In genomic region chr8:121934923-121935322, GRCm38 (mm10) we compare ENCODE assay signal across 16 mouse cellular contexts. TPM values are rescaled to one million over a fixed set of nuclear protein-coding genes. Genes with fewer than 3 reads are reported as not detected.
DNase-seq lines count a peak whose midpoint lies in the region; ATAC-seq lines count a peak whose summit lies in the region.
"Had no signal": no experiment of that assay in that cellular context is flagged by ENCODE, and none has a peak within 500 bp of the region (broad histone marks: within the 10 kb centered on the region; RNA-seq: fewer than 3 reads in every experiment).

No protein-coding gene starts in this region.

- no peaks in the 10 kb centered on the region; the same call in 1 of the 2 replicates for H3K27me3 ChIP-seq in limb, embryonic 12.5 days
- no peaks in the 10 kb centered on the region for H3K27me3 ChIP-seq in limb, embryonic 10.5 days (ENCODE audit: low read depth, poor library complexity, severe bottlenecking)
- H3K27me3 ChIP-seq in forebrain, embryonic 14.5 days (replicated peaks; ENCODE audit: control insufficient read depth, insufficient read depth, low read length), result no peaks in the 10 kb centered on the region
- H3K27me3 ChIP-seq in limb, embryonic 13.5 days, result no peaks in the 10 kb centered on the region
- H3K27me3 ChIP-seq in neural tube, embryonic 14.5 days (ENCODE audit: control insufficient read depth, insufficient read depth, low read length), result no peaks in the 10 kb centered on the region
- H3K27me3 ChIP-seq: embryonic facial prominence, embryonic 15.5 days; Patski had no signal

- no peak overlapping the region for H3K9ac ChIP-seq in limb, embryonic 12.5 days (replicated peaks)
- no peak overlapping the region for H3K9ac ChIP-seq in forebrain, embryonic 14.5 days (ENCODE audit: low read length)
- peak overlapping the region; percentile 36; the same call in 1 of the 2 replicates for H3K9ac ChIP-seq in limb, embryonic 13.5 days
- H3K9ac ChIP-seq in neural tube, embryonic 14.5 days (replicated peaks; ENCODE audit: low read depth, low read length), result no peak overlapping the region
- H3K9ac ChIP-seq: embryonic facial prominence, embryonic 15.5 days; liver, embryonic 14.5 days had no signal

- H3K36me3 ChIP-seq in limb, embryonic 12.5 days, result no peaks in the 10 kb centered on the region
- H3K36me3 ChIP-seq in limb, embryonic 10.5 days, result no peaks in the 10 kb centered on the region
- H3K36me3 ChIP-seq in forebrain, embryonic 14.5 days (ENCODE audit: control insufficient read depth, insufficient read depth, low read length), result no peaks in the 10 kb centered on the region
- no peaks in the 10 kb centered on the region for H3K36me3 ChIP-seq in limb, embryonic 13.5 days
- H3K36me3 ChIP-seq in neural tube, embryonic 14.5 days (ENCODE audit: control insufficient read depth, insufficient read depth, low read length), result no peaks in the 10 kb centered on the region
- H3K36me3 ChIP-seq: embryonic facial prominence, embryonic 15.5 days had no signal

- no peak for DNase-seq in limb, embryonic 10.5 days (ENCODE audit: low spot score)
- DNase-seq in forebrain, embryonic 14.5 days (ENCODE audit: low spot score), result no peak
- no peak for DNase-seq in left cerebral cortex, adult 8-10 months (ENCODE audit: low spot score in 2 of 2)
- no peak for DNase-seq in gastrocnemius, postnatal 36 days
- DNase-seq in cerebellum, postnatal 14 days, result no peak

- intact Hi-C loops in gastrocnemius, postnatal 36 days (cut with DNase I), result no loop called here

- no peaks in the 10 kb centered on the region for H3K9me3 ChIP-seq in limb, embryonic 12.5 days
- no peaks in the 10 kb centered on the region for H3K9me3 ChIP-seq in limb, embryonic 10.5 days (replicated peaks)
- no peaks in the 10 kb centered on the region for H3K9me3 ChIP-seq in forebrain, embryonic 14.5 days (replicated peaks; ENCODE audit: control insufficient read depth, low read length)
- no peaks in the 10 kb centered on the region for H3K9me3 ChIP-seq in limb, embryonic 13.5 days
- no peaks in the 10 kb centered on the region for H3K9me3 ChIP-seq in neural tube, embryonic 14.5 days (ENCODE audit: control insufficient read depth, low read length)
- H3K9me3 ChIP-seq: embryonic facial prominence, embryonic 15.5 days had no signal

- peaks cover 11% of the 10 kb centered on the region for H3K4me1 ChIP-seq in limb, embryonic 12.5 days (replicated peaks)
- H3K4me1 ChIP-seq in limb, embryonic 10.5 days, result peaks cover 7% of the 10 kb centered on the region; the same call in 1 of the 2 replicates
- H3K4me1 ChIP-seq in forebrain, embryonic 14.5 days (ENCODE audit: control insufficient read depth, insufficient read depth, low read length), result peaks cover 14% of the 10 kb centered on the region
- peaks cover 19% of the 10 kb centered on the region for H3K4me1 ChIP-seq in limb, embryonic 13.5 days
- H3K4me1 ChIP-seq in neural tube, embryonic 14.5 days (ENCODE audit: control insufficient read depth, insufficient read depth, low read length), result peaks cover 5% of the 10 kb centered on the region; the same call in 1 of the 2 replicates

- H3K27ac ChIP-seq in limb, embryonic 12.5 days, result 0 out of 2 replicates have a peak overlapping the region, but pooled peaks have one; percentile 37
- no peak overlapping the region for H3K27ac ChIP-seq in limb, embryonic 10.5 days
- H3K27ac ChIP-seq in forebrain, embryonic 14.5 days (ENCODE audit: low read depth, low read length), result peak overlapping the region; percentile 84
- H3K27ac ChIP-seq in limb, embryonic 13.5 days, result no peak overlapping the region
- peak overlapping the region; percentile 85 for H3K27ac ChIP-seq in neural tube, embryonic 14.5 days (ENCODE audit: low read depth, low read length)
- H3K27ac ChIP-seq: embryonic facial prominence, embryonic 15.5 days; heart, adult 2 months; liver, embryonic 14.5 days; macrophage had no signal

- no peak overlapping the region for H3K4me3 ChIP-seq in limb, embryonic 12.5 days (replicated peaks)
- no peak overlapping the region for H3K4me3 ChIP-seq in limb, embryonic 10.5 days
- no peak overlapping the region for H3K4me3 ChIP-seq in forebrain, embryonic 14.5 days (ENCODE audit: low read depth, low read length)
- no peak overlapping the region for H3K4me3 ChIP-seq in limb, embryonic 13.5 days
- H3K4me3 ChIP-seq in neural tube, embryonic 14.5 days (ENCODE audit: low read depth, low read length), result no peak overlapping the region
- H3K4me3 ChIP-seq: embryonic facial prominence, embryonic 15.5 days; heart, adult 2 months; myocyte had no signal

- H3K4me2 ChIP-seq in limb, embryonic 12.5 days, result no peak overlapping the region
- H3K4me2 ChIP-seq in forebrain, embryonic 14.5 days (ENCODE audit: low read length), result no peak overlapping the region
- H3K4me2 ChIP-seq in limb, embryonic 13.5 days (replicated peaks), result no peak overlapping the region
- H3K4me2 ChIP-seq in neural tube, embryonic 14.5 days (ENCODE audit: low read depth, low read length), result no peak overlapping the region
- H3K4me2 ChIP-seq: embryonic facial prominence, embryonic 15.5 days had no signal

- ATAC-seq in limb, embryonic 12.5 days (ENCODE audit: insufficient number of reproducible peaks, insufficient read depth, low FRiP score, low TSS enrichment, low read depth), result no peak
- ATAC-seq in forebrain, embryonic 14.5 days, result peak; percentile 42; the same call in 1 of the 2 replicates
- no peak for ATAC-seq in limb, embryonic 13.5 days (ENCODE audit: low FRiP score, low read depth)
- ATAC-seq in neural tube, embryonic 14.5 days (ENCODE audit: low read depth), result 0 out of 2 replicates have a peak, but pooled peaks have one; percentile 26

RNA-seq across cellular contexts. Expression of gene Car5a, which starts 9.8 kb away (rescaled TPM):
- 0.18 and 0.51 TPM in 2 replicates for polyA plus RNA-seq in limb, embryonic 12.5 days (2016; fragmentation: Nextera tagmentation; extraction: Ambion mirVana)
- polyA plus RNA-seq in limb, embryonic 10.5 days (2016; fragmentation: Nextera tagmentation; extraction: Ambion mirVana), result 0.20 TPM in 1 of 2 replicates, not detected in the other
- polyA plus RNA-seq in forebrain, embryonic 14.5 days (2014; fragmentation: Nextera tagmentation; extraction: Ambion mirVana), result 0.28 and 0.46 TPM in 2 replicates
- not detected in 2 replicates for polyA plus RNA-seq in limb, embryonic 13.5 days (2015; fragmentation: Nextera tagmentation; extraction: Ambion mirVana)
- 0.16 TPM in 1 of 2 replicates, not detected in the other for polyA plus RNA-seq in neural tube, embryonic 14.5 days (2014; fragmentation: Nextera tagmentation; extraction: Ambion mirVana)
- total RNA-seq in left cerebral cortex, adult 8-10 months (2022), result under 1 TPM in 1 of 4 experiments, not detected in 3; 0.53 TPM
- total RNA-seq in gastrocnemius, postnatal 36 days (2021), result not detected
- total RNA-seq: heart, adult 2 months; hematopoietic stem cell, adult 5-6 weeks had no signal
- polyA plus RNA-seq: heart, adult 2 months; kidney, embryonic 16.5 days; macrophage; myocyte; Patski had no signal

RNA-seq across cellular contexts. Expression of gene Banp, which starts 14.6 kb away (rescaled TPM):
- polyA plus RNA-seq in limb, embryonic 12.5 days (2016; fragmentation: Nextera tagmentation; extraction: Ambion mirVana), result 41.7 and 42.3 TPM in 2 replicates
- polyA plus RNA-seq in limb, embryonic 10.5 days (2016; fragmentation: Nextera tagmentation; extraction: Ambion mirVana), result 55.4 and 60.0 TPM in 2 replicates
- polyA plus RNA-seq in forebrain, embryonic 14.5 days (2014; fragmentation: Nextera tagmentation; extraction: Ambion mirVana), result 47.2 and 57.7 TPM in 2 replicates
- 42.0 and 53.6 TPM in 2 replicates for polyA plus RNA-seq in limb, embryonic 13.5 days (2015; fragmentation: Nextera tagmentation; extraction: Ambion mirVana)
- polyA plus RNA-seq in neural tube, embryonic 14.5 days (2014; fragmentation: Nextera tagmentation; extraction: Ambion mirVana), result 47.2 and 53.9 TPM in 2 replicates
- 10 to 100 TPM; 26.1 to 35.5 (median 27.9) TPM for total RNA-seq in left cerebral cortex, adult 8-10 months (2022)
- total RNA-seq in gastrocnemius, postnatal 36 days (2021), result 10 to 100 TPM in 1 of 2 experiments, 1 to 10 TPM in 1; 6.6 to 17.8 TPM

RNA-seq across cellular contexts. Expression of gene Slc7a5, which starts 27.4 kb away (rescaled TPM):
- polyA plus RNA-seq in limb, embryonic 12.5 days (2016; fragmentation: Nextera tagmentation; extraction: Ambion mirVana), result 13.4 and 18.2 TPM in 2 replicates
- 16.8 and 19.3 TPM in 2 replicates for polyA plus RNA-seq in limb, embryonic 10.5 days (2016; fragmentation: Nextera tagmentation; extraction: Ambion mirVana)
- polyA plus RNA-seq in forebrain, embryonic 14.5 days (2014; fragmentation: Nextera tagmentation; extraction: Ambion mirVana), result 37.9 and 39.7 TPM in 2 replicates
- polyA plus RNA-seq in limb, embryonic 13.5 days (2015; fragmentation: Nextera tagmentation; extraction: Ambion mirVana), result 14.2 TPM in 2 replicates
- 38.1 and 50.7 TPM in 2 replicates for polyA plus RNA-seq in neural tube, embryonic 14.5 days (2014; fragmentation: Nextera tagmentation; extraction: Ambion mirVana)
- total RNA-seq in left cerebral cortex, adult 8-10 months (2022), result 10 to 100 TPM; 57.0 to 73.5 (median 61.5) TPM
- 1 to 10 TPM; 1.9 to 2.1 TPM for total RNA-seq in gastrocnemius, postnatal 36 days (2021)

Comparison
In these comparisons a context has a peak if more than half of its experiments do, and no peak if none do; other contexts are left out.
1. H3K27ac ChIP-seq: peak in limb, embryonic 12.5 days (single experiment), forebrain, embryonic 14.5 days (single experiment) and neural tube, embryonic 14.5 days (single experiment); none in limb, embryonic 10.5 days (single experiment) and limb, embryonic 13.5 days (single experiment).
2. ATAC-seq: peak in forebrain, embryonic 14.5 days (single experiment) and neural tube, embryonic 14.5 days (single experiment); none in limb, embryonic 12.5 days (single experiment) and limb, embryonic 13.5 days (single experiment).